Mouse (Mus musculus) left cerebral cortex, adult 8-10 months (tissue): ENCODE data around the gene Nfib. TPM values are rescaled to one million over a fixed set of nuclear protein-coding genes. Genes with fewer than 3 reads are reported as not detected.
A peak's percentile ranks its signal among the peaks of the same experiment; 100 is the strongest.

Source experiments
- DNase-seq, 2 experiments: peaks; one replicate each; pipeline ENCODE4 v3.0.0; 2022; ENCODE audit warnings: low spot score in 2 of 2
- total RNA-seq, 4 experiments: library from RNA; stranded (reverse); gene quantifications; 2 replicates each; pipeline ENCODE4 v1.2.4; 2022

The Nfib gene
- total RNA-seq, 4 experiments from 2014 or later: 70.7 to 94.9 (median 78.3) TPM

DNA sequence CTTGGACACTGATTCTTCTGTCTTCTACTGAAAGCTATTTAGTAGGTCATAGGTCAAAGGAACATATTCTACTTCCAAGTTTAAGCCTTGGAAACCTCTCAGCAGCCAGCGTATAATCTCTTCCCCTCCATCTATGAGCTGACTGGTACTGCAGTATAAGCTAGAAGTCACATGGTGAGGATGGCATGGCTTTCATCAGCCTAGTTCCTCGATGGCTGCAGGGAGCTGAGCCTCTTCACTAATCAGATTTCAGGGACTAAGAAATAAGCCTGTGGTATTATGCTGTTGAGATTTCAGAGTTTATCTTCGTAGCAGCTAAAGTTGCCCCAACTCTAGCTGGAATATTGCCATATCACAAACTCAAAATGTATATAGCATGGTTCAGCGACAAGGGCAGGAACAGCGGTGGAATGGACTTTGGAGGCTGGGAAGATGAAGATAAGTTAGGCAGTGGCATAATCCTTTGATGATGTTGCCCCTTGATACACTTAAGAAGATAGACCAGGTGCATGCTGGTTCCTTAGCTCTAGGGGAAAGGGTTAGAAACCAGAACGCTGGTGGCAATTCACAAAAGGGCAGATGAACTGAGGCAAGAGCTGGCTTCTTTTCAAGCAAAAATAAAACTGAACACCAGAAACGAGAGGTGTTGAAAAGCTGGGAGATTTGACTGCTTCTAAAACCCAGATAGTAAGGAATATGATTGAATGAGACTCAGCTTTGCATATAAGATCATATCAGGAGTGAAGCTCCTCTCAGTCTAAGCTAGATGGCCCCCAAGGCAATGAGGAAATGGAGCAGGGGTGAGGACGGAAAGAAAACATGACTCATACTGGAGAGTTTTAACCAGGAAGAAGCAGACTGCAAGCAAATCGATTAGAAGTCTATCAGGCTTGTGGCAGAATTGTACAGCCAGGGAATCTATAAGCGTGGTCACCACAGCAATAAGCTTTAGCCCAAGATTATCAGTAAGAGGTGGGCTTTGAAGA lies 111.6 kb downstream of the Nfib start:
- DNase-seq: no peak

DNA sequence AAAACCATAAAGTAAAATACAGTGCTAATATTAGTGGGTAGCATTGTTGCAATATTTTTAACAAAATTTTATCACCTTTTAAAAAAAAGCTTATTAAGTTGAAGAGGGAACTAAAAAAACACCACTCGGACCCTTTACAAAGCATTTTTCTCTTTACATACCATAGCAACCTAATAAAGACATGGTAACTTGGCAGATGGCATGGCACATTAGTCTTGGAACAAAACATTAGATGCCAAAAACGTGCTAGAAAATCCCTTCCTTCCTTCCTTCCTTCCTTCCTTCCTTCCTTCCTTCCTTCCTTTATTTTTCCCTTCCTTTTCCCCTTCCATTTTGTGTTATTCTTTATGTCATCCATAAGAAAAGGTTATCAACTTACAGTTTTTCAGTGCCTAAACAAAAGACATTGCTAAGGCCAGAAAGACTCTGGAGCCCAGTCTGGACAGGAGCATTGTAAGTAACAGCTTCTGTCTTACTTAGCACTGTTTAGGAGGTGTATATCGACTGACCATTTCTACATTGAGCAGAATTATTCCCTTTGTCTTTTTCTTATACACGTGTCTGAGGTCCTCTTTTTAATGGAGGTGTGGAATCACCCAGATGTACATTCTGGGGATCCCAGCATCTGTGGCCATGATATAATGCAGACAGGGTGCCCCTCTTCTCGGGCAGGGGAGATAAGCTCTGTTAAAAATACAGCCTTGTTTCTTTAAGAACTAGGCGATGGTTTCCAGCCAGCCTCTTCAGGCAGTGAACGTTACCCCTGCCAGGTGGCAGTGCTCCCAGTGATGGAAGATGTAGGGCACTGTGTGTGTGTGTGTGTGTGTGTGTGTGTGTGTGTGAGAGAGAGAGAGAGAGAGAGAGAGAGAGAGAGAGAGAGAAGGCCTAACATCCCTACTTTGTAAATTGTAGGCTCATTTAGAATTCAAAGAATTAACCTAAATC lies 113.2 kb downstream of the Nfib start:
- peak in 1 of 2 experiments; percentile 41 for DNase-seq

DNA sequence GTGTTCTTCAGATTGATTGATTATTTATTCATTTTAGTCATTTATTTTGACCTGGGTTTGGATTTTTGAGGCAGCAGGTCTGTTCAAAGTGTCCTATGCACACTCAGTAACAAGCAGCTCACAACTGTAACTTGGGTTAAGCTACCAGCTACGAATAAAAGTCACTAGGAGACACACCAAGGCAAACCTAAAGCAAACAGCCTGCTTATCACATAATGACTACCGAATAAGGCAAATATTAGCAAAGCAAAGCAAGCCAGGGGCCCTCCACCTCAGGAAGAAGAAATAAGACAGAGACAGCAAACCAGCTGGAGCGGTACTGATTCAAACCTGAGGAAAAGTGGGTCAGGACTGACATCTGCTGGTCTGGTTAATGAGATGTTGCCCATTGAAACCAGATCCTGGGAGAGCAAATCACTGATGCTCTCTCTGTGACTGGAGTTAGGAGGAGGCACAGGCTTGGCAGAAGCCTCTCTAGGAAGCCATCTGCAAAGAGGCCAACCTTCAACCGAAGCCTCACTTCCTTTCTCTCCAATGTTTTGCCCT lies 116.1 kb downstream of the Nfib start:
- no peak for DNase-seq

DNA sequence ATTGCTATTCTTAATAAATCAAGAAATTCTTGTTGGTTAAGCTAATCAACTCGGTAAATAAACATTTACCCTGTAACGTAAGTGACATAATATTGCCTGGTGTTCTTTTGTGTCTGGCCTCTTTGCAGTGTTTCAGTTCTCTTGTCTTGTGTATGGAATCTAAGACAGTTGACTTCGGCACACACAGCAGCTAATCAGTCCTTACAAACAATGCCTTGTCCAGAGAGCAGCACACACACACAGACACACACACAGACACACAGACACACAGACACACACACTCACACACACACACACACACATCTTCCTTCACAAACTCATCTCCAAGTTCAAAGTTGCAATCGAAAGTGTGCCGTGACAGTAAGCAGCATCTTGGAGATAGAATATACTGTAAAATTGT lies 116.8 kb downstream of the Nfib start:
- DNase-seq: no peak

DNA sequence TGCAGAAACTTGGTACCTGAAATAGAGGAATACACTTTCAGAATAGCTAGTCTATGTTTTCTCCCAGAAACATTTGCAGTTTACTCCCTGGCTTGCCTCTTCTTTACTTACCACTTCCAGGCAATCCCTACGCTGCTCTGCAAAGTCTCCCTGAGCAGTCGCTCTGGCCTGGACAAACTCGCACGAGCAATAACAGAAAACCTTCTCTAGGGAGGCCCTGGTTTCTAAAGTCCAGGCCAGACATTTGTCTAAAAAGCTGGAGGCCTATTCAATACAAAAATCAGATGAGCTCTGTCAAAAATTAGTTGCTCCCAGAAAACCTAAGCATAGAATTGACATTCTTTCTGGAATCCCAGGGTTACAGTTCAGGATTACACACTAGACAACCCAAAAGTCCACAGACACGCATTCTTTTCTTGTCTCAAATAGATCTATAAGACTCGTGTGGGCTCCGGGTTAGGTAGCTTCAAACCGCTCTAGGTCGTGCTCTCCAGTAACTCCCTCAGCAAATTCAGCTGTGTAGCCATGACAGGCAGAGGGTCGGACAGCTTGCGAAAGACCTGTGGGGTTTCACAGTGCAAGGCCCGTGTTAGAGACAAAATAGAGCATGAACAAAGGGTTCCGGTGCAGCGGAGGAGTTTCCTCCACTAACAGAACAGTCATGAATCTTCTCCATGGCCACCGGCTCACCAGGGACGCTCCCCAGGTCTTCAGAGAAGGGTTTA lies 118.2 kb downstream of the Nfib start:
- no peak for DNase-seq

DNA sequence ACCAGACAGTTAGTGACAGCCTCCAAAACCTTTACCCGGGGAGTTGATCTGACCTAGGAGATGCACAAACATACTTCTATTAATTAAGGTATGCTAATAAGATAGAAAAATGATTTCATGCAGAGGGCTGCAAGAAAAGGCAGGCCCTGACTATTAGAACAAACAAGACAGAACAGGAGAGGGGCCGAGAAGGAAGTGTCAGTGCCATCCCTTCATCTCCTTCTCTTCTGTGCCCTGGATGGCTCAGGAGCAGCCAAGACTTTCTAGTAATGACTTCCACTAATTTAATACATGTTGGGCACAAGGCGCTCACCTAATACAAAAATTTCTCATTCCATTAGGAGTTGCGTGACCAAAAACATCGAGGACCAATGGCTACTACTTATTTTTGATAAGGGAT lies 118.9 kb downstream of the Nfib start:
- no peak for DNase-seq

DNA sequence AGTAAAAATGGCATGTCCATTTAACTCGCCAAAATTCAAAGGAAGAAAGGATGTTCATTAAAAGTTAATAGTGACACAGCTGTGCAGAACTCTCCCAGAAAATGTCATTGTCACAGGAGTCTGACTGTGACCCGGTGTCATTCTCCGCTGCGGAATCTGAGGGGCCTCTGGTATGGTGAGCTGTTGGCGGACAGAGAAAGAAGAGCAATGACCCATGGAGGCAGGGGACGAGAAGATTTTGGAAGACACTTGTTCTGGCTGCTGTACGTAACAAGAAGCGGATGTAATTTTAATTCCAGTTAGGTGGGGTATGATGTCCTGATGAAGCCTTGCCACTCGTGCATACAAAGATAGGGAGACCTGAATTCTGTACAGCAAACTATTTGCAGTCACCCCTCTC lies 120.0 kb downstream of the Nfib start:
- DNase-seq: no peak

DNA sequence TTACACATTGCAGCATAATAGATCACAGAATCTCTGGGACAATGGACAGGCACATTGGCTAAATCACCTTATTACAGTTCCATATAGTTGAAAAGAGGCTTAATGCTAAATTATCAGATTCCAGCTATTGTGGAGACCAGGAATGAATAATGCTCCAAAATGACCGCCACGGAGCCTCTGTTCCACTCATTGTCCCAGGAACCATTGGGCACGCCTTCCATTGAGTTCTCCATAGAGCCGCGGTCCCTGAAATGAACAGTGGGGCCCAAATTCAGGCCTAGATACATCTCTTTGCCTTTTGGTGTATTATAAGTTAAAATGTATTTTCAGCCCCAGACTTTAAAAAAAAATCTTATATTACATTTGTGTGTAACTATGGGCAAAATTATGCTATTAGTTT lies 120.5 kb downstream of the Nfib start:
- DNase-seq: no peak

DNA sequence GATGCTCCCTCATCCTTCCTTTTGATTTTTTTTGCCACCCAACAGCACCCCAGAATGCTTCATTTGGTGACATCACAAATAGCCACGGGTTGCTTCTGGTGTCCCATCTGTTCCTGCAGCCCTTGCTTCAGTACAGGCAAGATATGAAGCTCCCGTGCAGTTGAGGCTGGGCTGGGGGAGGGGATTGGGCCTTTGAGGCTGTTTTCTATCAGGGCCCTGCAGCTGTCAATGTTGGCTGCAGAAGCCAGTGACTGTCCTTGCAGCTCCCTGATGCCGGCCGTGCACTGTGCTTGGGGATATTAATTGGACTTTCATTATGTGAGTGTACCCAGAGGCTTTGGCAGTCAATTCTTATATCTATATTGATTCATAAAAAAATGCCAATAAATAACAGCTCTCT lies 121.0 kb downstream of the Nfib start:
- no peak for DNase-seq

DNA sequence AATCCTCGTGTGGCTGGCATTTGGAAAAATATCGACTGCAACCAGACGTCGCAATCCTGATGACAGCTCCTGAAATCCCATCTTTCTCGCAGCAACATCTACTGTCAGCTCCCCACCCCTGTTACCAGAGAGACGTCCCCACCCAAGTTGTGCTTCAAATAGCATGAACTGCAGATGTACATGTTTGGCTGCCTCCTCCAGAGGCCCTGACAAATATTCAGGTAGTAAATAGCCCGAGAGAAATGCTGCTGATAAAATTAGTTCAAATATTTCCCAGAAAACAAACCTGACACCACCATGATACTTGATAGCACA lies 132.3 kb downstream of the Nfib start:
- no peak for DNase-seq

DNA sequence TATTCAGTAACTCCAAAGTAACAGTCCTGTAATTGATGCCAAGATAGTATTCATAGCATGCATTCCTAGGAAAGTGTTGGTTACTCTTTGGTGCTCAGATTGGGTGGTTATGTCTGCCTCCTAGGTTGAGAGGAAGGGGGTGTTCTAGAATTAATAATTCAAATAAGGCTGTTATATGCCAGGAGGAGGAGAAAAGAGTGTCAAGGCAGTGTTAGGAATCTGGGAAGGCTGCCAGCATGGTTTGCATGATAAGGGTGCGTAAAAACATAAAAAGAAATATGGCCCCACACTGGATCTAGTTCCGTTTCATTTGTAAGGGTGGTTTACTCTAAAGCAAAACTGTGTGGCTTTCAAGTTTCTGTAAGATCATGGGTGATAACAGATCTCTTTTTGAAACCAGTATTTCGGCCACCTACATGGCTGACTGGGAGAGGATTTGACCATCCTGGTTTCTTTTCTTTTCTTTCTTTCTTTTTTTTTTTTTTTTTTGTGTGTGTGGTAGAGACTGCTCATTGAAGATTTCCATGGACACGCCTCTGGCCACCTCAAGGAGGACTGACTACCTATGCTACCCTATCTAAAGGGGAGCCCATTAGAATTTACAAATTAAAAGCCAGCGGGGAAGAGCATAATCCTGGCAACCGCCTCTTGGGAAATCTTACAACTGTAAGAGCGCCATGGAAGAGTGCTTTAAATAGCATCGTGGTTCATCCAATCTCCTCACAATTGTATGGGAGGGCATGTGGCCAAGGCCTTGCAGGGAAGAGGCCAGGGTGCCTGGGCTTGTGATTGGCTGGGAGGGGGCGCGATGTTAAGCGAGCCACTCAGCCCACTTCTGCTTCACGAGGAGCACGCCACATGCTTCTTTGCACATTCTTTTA lies 132.9 kb downstream of the Nfib start:
- no peak for DNase-seq

DNA sequence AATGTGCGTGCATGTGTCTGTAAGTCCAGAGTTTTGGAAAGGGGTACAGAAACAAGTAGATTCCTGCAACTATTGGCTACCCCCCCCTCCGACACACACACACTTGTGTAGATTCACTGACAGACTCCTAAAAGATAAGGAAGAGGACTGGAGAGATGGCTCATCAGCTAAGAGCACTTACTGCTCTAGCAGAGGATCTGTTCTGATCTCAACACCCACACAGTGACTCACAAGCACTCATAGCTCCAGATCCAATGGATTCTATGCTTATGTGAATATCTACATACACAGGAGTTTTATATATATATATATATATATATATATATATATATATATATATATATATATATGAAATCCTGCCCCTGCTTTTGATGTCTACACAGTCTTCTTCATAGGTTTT lies 146.7 kb downstream of the Nfib start:
- no peak for DNase-seq

DNA sequence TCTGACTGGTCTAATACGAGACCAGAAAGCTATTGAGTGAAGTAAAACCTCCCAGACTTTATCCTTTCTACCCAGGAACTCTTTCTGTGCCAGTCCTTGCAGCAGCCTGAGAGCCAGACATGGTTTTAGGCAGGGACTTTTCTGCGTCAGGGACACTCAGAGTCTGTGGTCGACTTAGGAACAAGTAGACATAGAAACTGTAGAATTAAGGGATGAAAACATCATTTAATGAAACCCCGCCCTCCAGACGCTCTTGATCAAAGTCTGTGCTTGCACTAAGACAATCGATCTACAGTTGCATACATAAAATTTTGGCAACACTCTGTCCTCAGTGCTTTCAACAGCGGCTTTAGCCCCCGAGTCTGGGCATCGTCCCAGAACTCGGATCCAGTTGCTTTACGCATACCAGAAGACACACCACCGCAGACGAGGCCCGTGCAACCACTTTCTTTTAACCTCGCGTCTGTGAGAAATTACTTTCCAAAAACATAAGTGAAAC lies 149.8 kb downstream of the Nfib start:
- no peak for DNase-seq

DNA sequence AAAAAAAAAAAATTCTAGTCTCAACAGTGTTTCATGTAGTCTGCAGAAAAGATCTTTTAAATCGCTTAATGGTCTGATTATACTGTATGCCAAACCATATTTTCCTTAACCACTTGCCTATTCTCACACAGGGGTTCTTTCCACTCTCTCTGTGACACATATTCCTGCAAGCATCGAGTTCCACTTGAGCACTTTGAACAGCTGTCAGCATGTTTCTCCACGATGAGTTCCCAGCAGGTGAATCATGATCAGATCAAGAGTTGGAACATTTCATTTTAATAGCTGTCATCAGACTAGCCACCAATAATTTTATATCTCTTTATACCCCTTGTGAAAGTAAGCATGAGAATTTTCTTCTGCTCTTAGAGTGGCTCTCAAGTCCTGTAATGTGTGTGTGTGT lies 151.9 kb downstream of the Nfib start:
- no peak for DNase-seq

DNA sequence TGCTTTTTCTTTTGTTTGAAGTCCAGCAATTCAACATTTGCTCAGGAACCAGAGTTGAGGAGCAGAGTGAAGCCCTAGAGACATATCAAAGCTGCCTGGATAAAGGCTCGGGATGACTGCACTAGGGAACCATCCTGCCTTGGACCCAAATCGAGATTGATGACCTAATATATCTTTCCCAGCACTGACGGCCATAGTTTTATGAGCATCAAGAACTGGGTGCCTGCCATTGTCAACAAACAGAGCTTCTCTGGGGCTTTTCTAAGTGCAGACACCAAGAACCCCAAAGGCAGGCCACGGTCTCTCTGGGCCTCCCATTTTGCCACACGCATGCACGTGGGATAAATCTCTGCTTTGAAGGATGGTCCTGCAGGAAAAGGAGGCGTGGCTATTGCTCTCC lies 153.3 kb downstream of the Nfib start:
- DNase-seq: no peak

DNA sequence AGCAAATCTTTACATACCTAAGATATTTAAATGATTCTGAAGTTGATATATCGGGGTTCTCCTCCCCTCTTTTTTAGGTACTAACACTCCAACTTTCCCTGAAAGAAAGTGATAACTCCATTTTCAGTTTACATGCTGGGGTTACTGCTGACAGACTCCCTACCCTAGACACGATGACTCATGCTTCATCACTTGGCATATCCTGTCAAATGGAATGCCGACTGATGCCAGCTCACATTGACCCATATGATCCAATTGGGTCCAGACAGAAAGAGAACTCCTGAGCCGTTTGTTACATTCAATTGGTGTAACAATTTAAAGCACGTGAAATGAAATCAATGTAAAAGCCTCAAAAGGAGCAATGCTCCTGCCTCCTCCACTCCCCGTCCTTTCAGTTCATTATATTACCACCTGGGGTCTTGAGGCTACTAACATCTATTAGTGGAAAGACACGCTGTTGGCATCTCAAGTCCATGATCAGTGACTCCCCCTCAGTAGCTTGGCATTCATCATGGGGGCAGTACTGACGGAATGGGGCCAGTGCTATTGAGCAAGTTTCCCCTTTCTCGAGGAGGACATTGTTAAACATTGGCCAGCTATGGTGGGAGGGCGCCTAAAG lies 155.7 kb downstream of the Nfib start:
- DNase-seq: no peak

DNA sequence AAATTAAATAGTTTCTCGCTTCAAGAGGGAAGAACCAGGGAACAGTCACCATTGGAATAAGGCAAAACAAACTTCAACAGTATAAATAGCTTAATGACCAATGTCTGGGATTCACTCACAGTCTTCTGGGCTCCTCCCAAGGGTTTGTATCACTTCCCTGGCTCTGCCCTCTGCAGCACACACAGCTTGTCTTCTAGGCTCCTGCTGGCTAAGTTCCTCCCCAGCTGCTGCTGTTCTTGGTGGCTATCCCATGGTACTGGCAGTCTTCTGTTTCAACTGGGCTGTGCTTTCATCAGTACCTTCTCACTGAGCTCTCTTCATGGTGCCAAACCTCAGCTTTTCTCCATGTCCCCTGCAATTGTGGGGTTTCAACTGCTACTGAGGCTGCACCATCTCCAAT lies 157.3 kb downstream of the Nfib start:
- no peak for DNase-seq

DNA sequence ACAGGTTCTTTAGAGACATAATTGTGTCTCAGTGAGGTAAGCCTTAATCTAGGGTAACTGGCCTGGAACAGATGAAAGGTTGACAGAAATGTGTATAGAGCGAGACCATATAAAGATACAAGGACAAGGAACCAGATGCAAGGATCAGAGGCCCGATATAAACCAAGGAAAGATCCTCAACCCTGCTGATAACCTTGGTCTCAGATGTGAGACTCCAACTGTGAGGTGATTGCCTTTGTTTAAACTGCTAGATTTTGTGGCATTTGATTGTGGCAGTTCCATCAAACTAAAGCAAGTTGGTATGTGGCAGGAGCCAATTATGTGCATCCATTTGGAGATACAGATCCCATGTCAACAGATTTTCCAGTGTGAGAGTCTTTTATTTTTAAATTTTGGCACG lies 161.6 kb downstream of the Nfib start:
- no peak for DNase-seq

DNA sequence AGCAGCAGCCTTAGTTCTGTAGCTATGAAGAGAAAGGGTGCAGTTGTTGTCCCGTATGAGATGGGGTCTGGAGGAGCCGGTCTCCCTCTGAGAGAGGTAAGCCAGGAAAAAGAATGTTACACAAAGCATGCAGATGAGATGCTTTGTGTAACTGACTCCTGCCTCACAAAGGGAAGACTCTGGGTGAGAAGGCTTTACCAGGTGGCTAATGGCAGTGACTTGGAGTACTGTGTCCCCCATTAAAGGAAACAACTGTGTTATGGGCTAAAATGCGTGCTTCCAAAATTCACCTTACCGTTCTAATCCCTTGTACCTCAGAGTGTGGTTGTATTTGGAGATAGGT lies 162.2 kb downstream of the Nfib start:
- DNase-seq: no peak
